Mouse (Mus musculus) right cerebral cortex, postnatal 36 days (tissue): ENCODE results near the gene Oprm1.

Source experiments
- DNase-seq, 2 experiments: peaks; one replicate each; pipeline ENCODE4 v3.0.0; 2022; ENCODE audit warnings: low spot score in 2 of 2, mixed read lengths in 1 of 2

Gene Oprm1

GRCm38 (mm10) chr10:6895796-6896195, 137.5 kb downstream of the Oprm1 start:
- DNase-seq, result peak in 1 of 2 experiments; percentile 48

DNA sequence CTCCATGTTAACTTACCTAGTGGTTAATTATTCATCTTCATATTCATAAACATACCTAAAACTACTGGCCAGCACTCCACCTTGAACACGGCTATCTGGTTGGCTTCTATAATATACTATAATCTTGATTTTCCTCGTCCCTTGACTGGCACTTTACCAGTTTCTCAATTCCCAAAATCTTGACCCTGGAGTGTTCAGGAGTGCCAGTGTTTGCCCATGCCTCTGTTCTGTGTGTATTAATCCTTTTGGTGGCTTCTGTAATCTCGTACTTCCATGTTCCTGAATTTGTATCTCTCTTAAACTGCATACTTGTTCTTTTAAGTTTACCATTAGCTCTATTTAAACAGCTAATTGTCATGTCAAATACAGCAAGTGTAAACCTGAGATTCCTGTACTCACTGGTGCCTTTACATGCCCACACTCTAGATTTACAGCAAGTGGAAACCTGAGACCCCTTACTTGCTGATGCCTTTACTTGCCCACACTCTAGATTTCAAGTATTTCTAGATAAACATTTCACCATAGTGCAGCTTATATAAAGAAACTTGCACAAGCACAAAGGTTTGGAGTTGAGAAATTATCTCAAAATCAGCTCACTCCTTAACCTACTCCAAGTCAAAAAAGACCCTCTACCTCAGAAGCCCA, 138.5 kb downstream of the Oprm1 start:
- no peak for DNase-seq

DNA sequence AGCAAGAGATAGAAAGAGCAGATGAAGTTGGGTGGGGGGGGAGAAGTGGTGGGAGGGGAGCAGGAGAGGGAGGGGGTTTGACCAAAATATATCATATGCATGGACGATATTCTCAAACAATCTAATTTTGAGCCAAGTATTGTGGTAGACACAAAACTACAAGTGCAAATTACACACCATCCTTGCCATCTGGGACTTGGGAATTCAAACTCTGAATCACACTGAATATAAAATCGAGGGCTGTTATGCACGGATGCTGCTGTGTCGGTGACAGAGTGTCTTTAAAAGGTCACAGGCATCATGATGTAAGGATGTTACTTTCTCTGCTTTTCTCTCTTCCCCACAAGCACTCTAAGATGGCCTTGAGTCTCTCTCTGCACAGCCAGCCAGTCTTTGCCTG, 141.8 kb downstream of the Oprm1 start:
- DNase-seq, result no peak

GRCm38 (mm10) chr10:6901819-6902393, 143.6 kb downstream of the Oprm1 start:
- DNase-seq, result no peak

- DNase-seq, result peak; percentile 34 to 73
These were observed 151.5 kb downstream of the Oprm1 start for GRCm38 (mm10) chr10:6909763-6910162.

- DNase-seq, result no peak
These were observed 157.7 kb downstream of the Oprm1 start for GRCm38 (mm10) chr10:6915991-6916390.

GRCm38 (mm10) chr10:6916545-6917257, 158.4 kb downstream of the Oprm1 start:
- peak; percentile 77 to 88 for DNase-seq

- no peak for DNase-seq
These were observed 168.4 kb downstream of the Oprm1 start for GRCm38 (mm10) chr10:6926724-6927123.

GRCm38 (mm10) chr10:6927600-6928223, 169.4 kb downstream of the Oprm1 start:
- DNase-seq, result no peak

GRCm38 (mm10) chr10:6928905-6929304, 170.6 kb downstream of the Oprm1 start:
- DNase-seq, result no peak

- DNase-seq, result peak; percentile 20 to 47
These were observed 172.1 kb downstream of the Oprm1 start for GRCm38 (mm10) chr10:6930398-6930797.

- DNase-seq, result no peak
These were observed 172.6 kb downstream of the Oprm1 start for GRCm38 (mm10) chr10:6930889-6931288.

GRCm38 (mm10) chr10:6934776-6935175, 176.5 kb downstream of the Oprm1 start:
- DNase-seq, result no peak

- peak; percentile 75 to 88 for DNase-seq
These were observed 178.5 kb downstream of the Oprm1 start for GRCm38 (mm10) chr10:6936671-6937425.

GRCm38 (mm10) chr10:6953115-6953514, 194.8 kb downstream of the Oprm1 start:
- DNase-seq, result no peak

DNA sequence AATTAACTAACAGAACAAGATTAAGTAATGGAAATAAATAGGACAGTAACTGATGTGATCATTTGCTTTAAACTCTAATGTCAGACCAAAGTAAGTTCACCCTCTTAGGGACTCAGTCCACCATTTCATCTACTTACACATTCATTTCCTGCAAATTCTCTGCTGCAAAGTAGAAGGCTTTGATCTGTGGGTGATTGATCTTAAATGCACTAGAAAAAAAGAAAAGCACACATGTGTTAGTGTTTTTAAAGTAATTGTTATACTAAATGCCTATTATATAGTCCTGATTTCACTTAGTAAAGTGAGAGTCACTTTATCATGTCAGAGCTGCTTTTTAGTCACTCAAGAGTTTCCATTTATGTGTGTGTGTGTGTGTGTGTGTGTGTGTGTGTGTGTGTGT, 196.2 kb downstream of the Oprm1 start:
- no peak for DNase-seq

DNA sequence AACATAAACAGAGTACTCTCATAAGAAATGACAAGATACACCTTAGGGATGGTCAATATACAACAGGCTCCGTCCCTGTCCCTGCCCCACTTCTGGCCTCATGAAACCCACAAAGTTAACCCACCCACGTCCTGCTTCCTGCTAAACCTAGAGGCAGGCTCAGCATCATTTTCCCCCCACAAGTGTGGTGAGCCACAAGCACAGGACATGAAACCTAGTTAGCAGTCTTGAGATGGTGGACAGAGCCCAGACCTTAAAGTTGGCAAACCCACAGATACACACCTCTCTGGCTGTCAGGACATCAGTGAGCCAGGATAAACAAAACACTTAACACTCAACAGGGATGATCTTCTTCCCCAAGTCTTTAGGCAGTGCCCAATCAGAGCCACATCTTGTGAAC, 198.1 kb downstream of the Oprm1 start:
- no peak for DNase-seq

DNA sequence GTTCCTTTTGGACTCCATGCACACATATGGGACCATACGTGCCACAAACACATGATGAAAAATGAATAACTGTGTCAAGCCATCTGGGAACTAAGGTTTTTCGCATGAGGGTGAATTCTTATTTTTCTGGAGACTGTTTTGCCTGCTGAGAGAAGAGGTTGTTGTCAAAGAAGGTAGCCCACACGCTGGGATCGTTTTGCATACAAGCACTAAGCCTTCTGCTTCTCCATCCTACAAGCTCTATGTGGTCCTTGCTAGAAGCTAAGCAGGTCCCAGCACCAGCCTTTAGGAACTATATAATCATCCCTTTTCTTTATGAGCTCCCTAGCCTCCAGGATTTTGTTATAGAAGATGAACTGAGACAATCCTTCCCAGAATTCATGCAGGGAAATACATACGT, 200.5 kb downstream of the Oprm1 start:
- DNase-seq, result no peak

DNA sequence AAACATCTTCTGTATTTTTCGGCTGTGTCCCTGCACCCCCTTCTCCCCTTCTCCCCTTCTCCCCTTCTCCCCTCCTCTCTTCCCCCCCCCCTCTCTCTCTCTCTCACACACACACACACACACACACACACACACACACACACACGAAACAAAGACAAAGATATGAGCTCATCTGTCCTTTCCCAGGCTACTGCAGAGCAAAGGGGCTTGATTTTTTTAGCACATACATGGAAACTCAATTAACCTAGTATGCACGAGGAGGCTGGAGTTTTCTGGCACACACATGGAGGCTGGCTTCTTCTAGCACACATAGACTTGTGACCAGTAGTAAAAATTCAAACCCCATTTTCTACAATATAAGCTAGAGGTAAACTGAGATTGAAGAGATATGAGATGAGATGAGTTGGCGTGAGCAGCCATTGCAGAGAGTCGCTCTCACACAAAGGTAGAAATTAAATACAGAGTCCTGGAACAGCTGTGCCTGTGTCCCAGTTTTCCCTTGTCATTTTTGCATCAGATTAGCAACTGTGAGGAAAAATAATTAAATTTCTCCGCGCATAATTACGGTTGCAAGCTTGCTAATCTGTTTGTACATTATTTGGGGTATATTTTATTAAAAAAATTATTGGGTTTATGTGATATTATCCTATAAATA, 209.4 kb downstream of the Oprm1 start:
- no peak for DNase-seq

- DNase-seq, result no peak
These were observed 210.0 kb downstream of the Oprm1 start for GRCm38 (mm10) chr10:6968334-6968733.

DNA sequence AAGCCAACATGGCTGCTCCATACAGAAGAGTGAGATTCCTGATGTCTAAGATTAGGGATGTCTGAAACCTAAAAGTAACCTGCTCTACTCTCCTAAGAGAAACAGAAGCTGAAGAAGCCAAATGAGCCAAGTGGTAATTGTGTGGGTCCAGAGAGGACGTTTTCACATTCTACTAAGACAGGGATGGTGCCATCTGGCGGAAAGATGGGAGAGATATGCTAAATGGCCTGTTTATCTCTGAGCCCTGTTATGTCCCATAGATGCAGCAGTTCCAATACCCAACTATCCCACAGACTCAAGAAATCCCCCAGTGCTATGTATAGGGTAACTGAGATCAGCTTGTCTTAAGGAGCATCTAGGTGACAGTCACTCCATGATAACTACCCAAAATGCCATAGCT, 219.5 kb downstream of the Oprm1 start:
- DNase-seq, result no peak
